Mouse (Mus musculus) small intestine, adult 2 months (tissue): ENCODE data around the gene Anxa4.

Source experiments
- CTCF ChIP-seq: fragments of 200-500 bp; IDR thresholded peaks from 2 replicates; pipeline ENCODE4 v1.5.1; 2012; ENCODE audit warnings: low read depth, mild to moderate bottlenecking, control low read depth, inconsistent platforms, low read length, moderate library complexity, mixed read lengths; ENCODE audit not compliant: insufficient replicate concordance, insufficient read length; ENCODE audit errors: extremely low read depth
- POLR2A ChIP-seq: fragments of 200-500 bp; IDR thresholded peaks from 2 replicates; pipeline ENCODE4 v1.6.1; 2012; ENCODE audit warnings: low read depth, mild to moderate bottlenecking, control low read depth, inconsistent platforms, low read length, moderate library complexity

GRCm38 (mm10) chr6:86839089-86839488, 45.7 kb upstream of the Anxa4 start:
- no peak for TF ChIP-seq POLR2A
- no peak for TF ChIP-seq CTCF
